Mouse (Mus musculus) stomach, embryonic 14.5 days (tissue): ENCODE measurements at regions not wholly inside any gene's neighbourhood (a gene's known extent, or its start where the extent isn't known, plus 50 kb on each side); places are given as distances from the start of the nearest gene placed in this dataset.

Experiments
- ATAC-seq: fragments of 200-750 bp; cut with Nextera tagmentation; 2 replicates; pipeline ENCODE4 v1.8.0; 2017; ENCODE audit warnings: low read depth, moderate TSS enrichment; ENCODE audit not compliant: insufficient number of reproducible peaks, insufficient read depth, low FRiP score
- H3K27ac ChIP-seq: fragments of 300-500 bp; sonication (generic); 2 replicates; pipeline ENCODE4 v1.5.1; 2014; ENCODE audit warnings: mild to moderate bottlenecking, low read length, moderate library complexity, mixed read lengths
- H3K27me3 ChIP-seq: fragments of 300-500 bp; sonication (generic); 2 replicates; pipeline ENCODE4 v1.6.1; 2014; ENCODE audit warnings: low read length, control low read depth, mixed read lengths; ENCODE audit not compliant: control insufficient read depth, insufficient read depth
- H3K36me3 ChIP-seq: fragments of 300-500 bp; sonication (generic); 2 replicates; pipeline ENCODE4 v1.6.1; 2014; ENCODE audit warnings: mild to moderate bottlenecking, control low read depth, low read length, moderate library complexity, mixed read lengths; ENCODE audit not compliant: control insufficient read depth, insufficient read depth
- H3K4me1 ChIP-seq: fragments of 300-500 bp; sonication (generic); 2 replicates; pipeline ENCODE4 v1.6.1; 2014; ENCODE audit warnings: low read length, control low read depth, mixed read lengths; ENCODE audit not compliant: control insufficient read depth, insufficient read depth
- H3K4me2 ChIP-seq: fragments of 300-500 bp; sonication (generic); replicated peaks from 2 replicates; pipeline ENCODE4 v1.6.1; 2014; ENCODE audit warnings: low read depth, low read length, control low read depth
- H3K4me3 ChIP-seq: fragments of 300-500 bp; sonication (generic); 2 replicates; pipeline ENCODE4 v1.5.1; 2014; ENCODE audit warnings: low read depth, low read length, control low read depth
- H3K9ac ChIP-seq: fragments of 300-500 bp; sonication (generic); replicated peaks from 2 replicates; pipeline ENCODE4 v1.6.1; 2014; ENCODE audit warnings: low read depth, mild to moderate bottlenecking, control low read depth, low read length, moderate library complexity, mixed read lengths
- H3K9me3 ChIP-seq: fragments of 300-500 bp; sonication (generic); 2 replicates; pipeline ENCODE4 v1.6.1; 2016; ENCODE audit warnings: low read depth, low read length, control low read depth; ENCODE audit not compliant: control insufficient read depth
- WGBS: fragments of 180-500 bp; shearing (Covaris S2); extraction: QIAGEN DNeasy Blood & Tissue Kit; methylation state at CpG from one replicate; pipeline ENCODE4 v1.1.7; 2014; 5-methylcytosine and 5-hydroxymethylcytosine counted together

GRCm38 (mm10) chr2:78053910-78054309, 107.7 kb upstream of the Cwc22 start:
- 56% methylated on average over 3 of the region's 3 CpGs for WGBS
- no peaks in the 10 kb centered on the region for H3K36me3 ChIP-seq
- ATAC-seq = no peak
- H3K4me1 ChIP-seq = peaks cover 1% of the 10 kb centered on the region; the same call in 1 of the 2 replicates
- H3K4me3 ChIP-seq = no peak overlapping the region
- no peak overlapping the region for H3K27ac ChIP-seq
- no peaks in the 10 kb centered on the region for H3K27me3 ChIP-seq
- H3K4me2 ChIP-seq = no peak overlapping the region
- H3K9me3 ChIP-seq = no peaks in the 10 kb centered on the region
- no peak overlapping the region for H3K9ac ChIP-seq

GRCm38 (mm10) chr2:78050542-78050941, 104.4 kb upstream of the Cwc22 start:
- H3K9ac ChIP-seq = no peak overlapping the region
- H3K4me2 ChIP-seq = no peak overlapping the region
- H3K4me1 ChIP-seq = peaks cover 6% of the 10 kb centered on the region
- H3K27me3 ChIP-seq = no peaks in the 10 kb centered on the region
- H3K36me3 ChIP-seq = no peaks in the 10 kb centered on the region
- no peak overlapping the region for H3K27ac ChIP-seq
- no peaks in the 10 kb centered on the region for H3K9me3 ChIP-seq
- no peak overlapping the region for H3K4me3 ChIP-seq
- 77% methylated on average over 7 of the region's 7 CpGs for WGBS
- ATAC-seq = no peak

GRCm38 (mm10) chr2:78049248-78049874, 103.2 kb upstream of the Cwc22 start:
- peak overlapping the region; percentile 5; the same call in 1 of the 2 replicates for H3K4me3 ChIP-seq
- 16% methylated on average over 8 of the region's 8 CpGs for WGBS
- no peak overlapping the region for H3K9ac ChIP-seq
- peak; percentile 85 for ATAC-seq
- no peak overlapping the region for H3K27ac ChIP-seq
- peaks cover 6% of the 10 kb centered on the region for H3K4me1 ChIP-seq
- no peaks in the 10 kb centered on the region for H3K36me3 ChIP-seq
- no peaks in the 10 kb centered on the region for H3K27me3 ChIP-seq
- no peaks in the 10 kb centered on the region for H3K9me3 ChIP-seq
- peak overlapping the region; percentile 41 for H3K4me2 ChIP-seq

- 0 out of 2 replicates have a peak, but pooled peaks have one; percentile 46 for ATAC-seq
- Histone ChIP-seq H3K36me3 (no peaks in the 10 kb centered on the region), H3K9ac (no peak overlapping the region), H3K9me3 (no peaks in the 10 kb centered on the region), H3K4me1 (peaks cover 6% of the 10 kb centered on the region), H3K27ac (peak overlapping the region; percentile 22; the same call in 1 of the 2 replicates), H3K27me3 (no peaks in the 10 kb centered on the region), H3K4me2 (peak overlapping the region; percentile 41), H3K4me3 (peak overlapping the region; percentile 5; the same call in 1 of the 2 replicates)
- 38% methylated on average over 6 of the region's 6 CpGs for WGBS
Observed at GRCm38 (mm10) chr2:78048706-78049055, 102.5 kb upstream of the Cwc22 start.

GRCm38 (mm10) chr2:78048030-78048705, 102.0 kb upstream of the Cwc22 start:
- H3K27me3 ChIP-seq = no peaks in the 10 kb centered on the region
- 40% methylated on average over 11 of the region's 11 CpGs for WGBS
- no peak overlapping the region for H3K27ac ChIP-seq
- H3K9ac ChIP-seq = no peak overlapping the region
- H3K9me3 ChIP-seq = no peaks in the 10 kb centered on the region
- H3K36me3 ChIP-seq = no peaks in the 10 kb centered on the region
- ATAC-seq = no peak
- peaks cover 6% of the 10 kb centered on the region for H3K4me1 ChIP-seq
- H3K4me2 ChIP-seq = peak overlapping the region; percentile 41
- no peak overlapping the region for H3K4me3 ChIP-seq

DNA sequence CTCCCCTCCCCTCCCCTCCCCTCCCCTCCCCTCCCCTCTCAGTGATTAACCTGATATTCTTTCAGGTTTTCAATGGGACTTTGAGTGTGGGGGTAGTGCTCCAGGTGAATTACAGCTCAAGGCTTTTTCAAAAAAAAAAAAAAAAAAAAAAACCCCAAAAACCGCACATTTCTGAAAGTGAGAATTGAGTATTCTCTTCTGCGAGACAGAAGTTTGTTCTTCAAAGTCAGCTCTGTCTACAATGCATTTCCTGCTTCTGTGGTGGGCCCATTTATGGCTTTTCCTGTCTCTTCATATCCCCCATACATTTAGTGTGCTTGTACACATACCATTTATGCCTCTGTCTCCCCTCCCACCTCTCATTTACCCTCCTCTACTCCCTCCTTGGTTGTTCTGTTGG, 81.1 kb upstream of the Cwc22 start:
- no peaks in the 10 kb centered on the region for H3K27me3 ChIP-seq
- no peaks in the 10 kb centered on the region for H3K36me3 ChIP-seq
- ATAC-seq = no peak
- no peak overlapping the region for H3K9ac ChIP-seq
- 72% methylated on average over 2 of the region's 2 CpGs for WGBS
- no peak overlapping the region for H3K27ac ChIP-seq
- no peaks in the 10 kb centered on the region for H3K4me1 ChIP-seq
- H3K4me2 ChIP-seq = no peak overlapping the region
- no peaks in the 10 kb centered on the region for H3K9me3 ChIP-seq
- H3K4me3 ChIP-seq = no peak overlapping the region

DNA sequence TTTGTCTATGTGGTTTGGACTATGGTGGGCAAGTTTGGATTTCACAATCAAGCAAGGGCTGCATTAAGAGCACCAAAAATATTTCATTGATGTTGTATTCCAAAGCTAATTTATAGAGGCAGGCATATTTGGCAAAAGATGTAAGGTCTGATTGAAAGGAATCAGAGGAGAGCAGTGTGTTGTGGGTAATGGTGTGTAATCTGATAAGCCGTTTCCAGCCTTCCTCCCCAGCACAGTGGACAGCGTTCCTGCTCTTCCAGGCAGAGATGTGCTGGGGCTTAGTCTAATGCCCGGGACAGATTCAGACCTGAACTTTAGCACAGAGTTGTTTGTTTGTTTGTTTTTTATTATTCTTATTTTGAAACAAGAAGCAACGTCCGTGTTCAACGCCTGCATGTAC, 80.6 kb upstream of the Cwc22 start:
- H3K9me3 ChIP-seq = no peaks in the 10 kb centered on the region
- WGBS = 40% methylated on average over 6 of the region's 6 CpGs
- H3K36me3 ChIP-seq = no peaks in the 10 kb centered on the region
- H3K4me2 ChIP-seq = no peak overlapping the region
- no peak for ATAC-seq
- no peaks in the 10 kb centered on the region for H3K27me3 ChIP-seq
- H3K9ac ChIP-seq = no peak overlapping the region
- H3K4me3 ChIP-seq = no peak overlapping the region
- no peaks in the 10 kb centered on the region for H3K4me1 ChIP-seq
- no peak overlapping the region for H3K27ac ChIP-seq

DNA sequence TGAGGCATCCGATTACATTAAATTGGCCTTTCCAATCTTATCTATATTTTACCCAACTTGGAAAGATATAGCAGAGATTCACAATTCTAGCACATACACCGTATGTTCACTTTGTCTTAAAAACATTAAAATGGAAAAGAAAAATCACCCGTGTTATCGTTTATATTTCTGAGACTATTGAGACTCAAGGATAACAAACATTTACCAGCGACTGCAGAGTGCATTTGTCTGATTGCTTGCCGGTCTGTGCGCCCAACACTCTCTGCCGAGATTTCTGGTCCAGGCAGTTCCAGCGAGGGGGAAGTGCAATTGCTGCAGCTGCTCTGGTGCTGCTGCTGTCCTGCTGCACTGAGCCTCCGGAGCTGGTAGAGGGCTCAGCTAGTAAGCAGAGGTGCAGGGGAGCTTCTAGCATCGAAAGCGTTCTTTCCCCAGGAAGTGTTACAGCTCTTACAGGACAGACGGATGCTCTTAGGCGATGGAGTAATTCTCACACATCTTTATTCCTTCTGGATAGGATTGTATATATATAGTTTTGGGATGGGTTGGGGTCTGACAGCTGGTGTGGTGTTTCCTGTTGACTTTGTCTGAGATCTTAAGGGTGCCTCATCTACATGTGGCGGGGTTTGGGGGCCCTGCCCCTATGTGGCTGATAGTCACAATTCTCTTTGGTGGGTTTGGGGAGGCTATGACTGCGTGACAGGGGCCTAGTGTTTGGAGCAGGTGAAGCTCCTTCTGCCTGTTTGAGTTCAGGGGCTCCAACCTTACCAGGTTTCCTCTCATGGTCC, 79.7 kb upstream of the Cwc22 start:
- H3K4me1 ChIP-seq = no peaks in the 10 kb centered on the region
- H3K27me3 ChIP-seq = no peaks in the 10 kb centered on the region
- ATAC-seq = no peak
- no peak overlapping the region for H3K27ac ChIP-seq
- 59% methylated on average over 16 of the region's 16 CpGs for WGBS
- no peak overlapping the region for H3K9ac ChIP-seq
- no peaks in the 10 kb centered on the region for H3K9me3 ChIP-seq
- H3K4me3 ChIP-seq = no peak overlapping the region
- H3K4me2 ChIP-seq = no peak overlapping the region
- H3K36me3 ChIP-seq = no peaks in the 10 kb centered on the region
